27 mouse cellular contexts compared by ENCODE assay signal in the genomic region with DNA sequence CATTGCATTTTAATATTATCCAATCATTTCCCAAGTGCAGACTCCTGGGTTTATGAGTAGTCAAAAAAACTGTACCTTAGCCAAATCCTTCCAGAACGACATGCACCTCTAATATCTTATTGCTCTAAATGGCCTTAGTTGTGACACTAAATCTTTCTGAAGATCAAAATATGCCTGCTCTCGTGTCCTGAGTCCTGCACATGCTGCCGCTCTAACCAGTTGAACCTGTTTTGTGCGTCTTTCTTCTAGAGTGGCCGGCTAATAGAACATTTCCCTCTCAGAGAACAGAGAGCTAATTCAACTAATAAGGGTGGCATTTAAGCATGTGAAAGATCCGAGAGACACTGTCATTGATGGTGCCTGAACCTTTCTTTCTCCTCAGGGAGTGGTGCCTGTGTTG.
DNase-seq lines count a peak whose midpoint lies in the region; ATAC-seq and TF ChIP-seq lines count a peak whose summit lies in the region.
"Had no signal": no experiment of that assay in that cellular context is flagged by ENCODE, and none has a peak within 500 bp of the region (broad histone marks: within the 10 kb centered on the region; RNA-seq: fewer than 3 reads in every experiment).

No protein-coding gene starts in this region.

- 60% methylated on average over 6 of the region's 6 CpGs for WGBS in lung, embryonic 14.5 days
- WGBS in embryonic facial prominence, embryonic 14.5 days = 49% methylated on average over 6 of the region's 6 CpGs

- no peaks in the 10 kb centered on the region for H3K4me1 ChIP-seq in lung, embryonic 14.5 days (ENCODE audit: insufficient read depth)
- H3K4me1 ChIP-seq in embryonic facial prominence, embryonic 14.5 days (ENCODE audit: control insufficient read depth, insufficient read depth, low read length) = no peaks in the 10 kb centered on the region
- H3K4me1 ChIP-seq: forebrain, embryonic 10.5 days; forebrain, embryonic 13.5 days; hindbrain, embryonic 12.5 days had no signal

- H3K4me3 ChIP-seq in lung, embryonic 14.5 days (ENCODE audit: low read depth, low read length) = no peak overlapping the region
- no peak overlapping the region for H3K4me3 ChIP-seq in embryonic facial prominence, embryonic 14.5 days (ENCODE audit: low read depth, low read length)
- H3K4me3 ChIP-seq: embryonic facial prominence, embryonic 12.5 days; erythroblast, embryonic 14.5 days; forebrain, embryonic 10.5 days; forebrain, embryonic 13.5 days; hindbrain, embryonic 12.5 days; hindbrain, embryonic 15.5 days had no signal

- no peak overlapping the region for H3K27ac ChIP-seq in lung, embryonic 14.5 days (ENCODE audit: low read depth)
- H3K27ac ChIP-seq in embryonic facial prominence, embryonic 14.5 days (replicated peaks; ENCODE audit: low read depth, low read length) = no peak overlapping the region
- H3K27ac ChIP-seq: embryonic facial prominence, embryonic 12.5 days; forebrain, embryonic 10.5 days; forebrain, embryonic 13.5 days; hindbrain, embryonic 12.5 days; hindbrain, embryonic 15.5 days had no signal

- no peak overlapping the region for H3K4me2 ChIP-seq in lung, embryonic 14.5 days
- no peak overlapping the region for H3K4me2 ChIP-seq in embryonic facial prominence, embryonic 14.5 days (ENCODE audit: low read depth, low read length)
- H3K4me2 ChIP-seq: embryonic facial prominence, embryonic 12.5 days; forebrain, embryonic 13.5 days; heart, embryonic 11.5 days; hindbrain, embryonic 12.5 days had no signal

- ATAC-seq in lung, embryonic 14.5 days (ENCODE audit: insufficient read depth) = peak; percentile 52; the same call in 1 of the 2 replicates
- ATAC-seq in embryonic facial prominence, embryonic 14.5 days (ENCODE audit: low read depth) = peak; percentile 65; the same call in 1 of the 2 replicates
- ATAC-seq: forebrain, embryonic 13.5 days; forebrain, embryonic 16.5 days; Patski had no signal

- no peaks in the 10 kb centered on the region for H3K9me3 ChIP-seq in lung, embryonic 14.5 days (ENCODE audit: low read depth, low read length)
- no peaks in the 10 kb centered on the region for H3K9me3 ChIP-seq in embryonic facial prominence, embryonic 14.5 days (ENCODE audit: control insufficient read depth, low read length)
- H3K9me3 ChIP-seq: embryonic facial prominence, embryonic 12.5 days; forebrain, embryonic 10.5 days; forebrain, embryonic 13.5 days; hindbrain, embryonic 12.5 days; hindbrain, embryonic 15.5 days had no signal

- intact Hi-C loops in left cerebral cortex, postnatal 10 days (cut with DNase I) = no loop called here

- H3K9ac ChIP-seq in lung, embryonic 14.5 days = no peak overlapping the region
- H3K9ac ChIP-seq in embryonic facial prominence, embryonic 14.5 days (ENCODE audit: low read depth, low read length) = no peak overlapping the region
- H3K9ac ChIP-seq: embryonic facial prominence, embryonic 12.5 days; forebrain, embryonic 13.5 days; hindbrain, embryonic 12.5 days; hindbrain, embryonic 15.5 days had no signal

- H3K27me3 ChIP-seq in lung, embryonic 14.5 days (ENCODE audit: insufficient read depth, low read length) = no peaks in the 10 kb centered on the region
- H3K27me3 ChIP-seq in embryonic facial prominence, embryonic 14.5 days (replicated peaks; ENCODE audit: control insufficient read depth, insufficient read depth, low read length) = no peaks in the 10 kb centered on the region
- H3K27me3 ChIP-seq: CH12.LX; embryonic facial prominence, embryonic 12.5 days; forebrain, embryonic 13.5 days; hindbrain, embryonic 12.5 days; hindbrain, embryonic 15.5 days; Patski had no signal

- peak; percentile 47 for DNase-seq in lung, embryonic 14.5 days
- DNase-seq in lung, postnatal 25 days (ENCODE audit: low spot score) = no peak
- DNase-seq in urinary bladder, postnatal 14 days (ENCODE audit: low spot score) = peak; percentile 57
- no peak for DNase-seq in urinary bladder, postnatal 4 days (ENCODE audit: low spot score in 2 of 2)
- DNase-seq in embryonic facial prominence, embryonic 14.5 days (ENCODE audit: low spot score) = peak; percentile 26
- DNase-seq in gonadal fat pad, adult 2 months (ENCODE audit: low read depth) = peak; percentile 46
- no peak for DNase-seq in left cerebral cortex, postnatal 10 days (ENCODE audit: extremely low spot score in 1 of 2, low spot score in 2 of 2)
- DNase-seq: adrenal gland, postnatal 10 days; adrenal gland, postnatal 36 days; B cell, adult 2 months; cerebellum, adult 11 months; cerebellum, adult 8-10 months; cerebellum, postnatal 10 days; cerebellum, postnatal 36 days; gastrocnemius, postnatal 10 days; gastrocnemius, postnatal 36 days had no signal

- H3K36me3 ChIP-seq in lung, embryonic 14.5 days (ENCODE audit: insufficient read depth) = no peaks in the 10 kb centered on the region
- H3K36me3 ChIP-seq in embryonic facial prominence, embryonic 14.5 days (ENCODE audit: control insufficient read depth, insufficient read depth, low read length) = no peaks in the 10 kb centered on the region
- H3K36me3 ChIP-seq: embryonic facial prominence, embryonic 12.5 days; forebrain, embryonic 10.5 days; G1E; hindbrain, embryonic 12.5 days; hindbrain, embryonic 15.5 days had no signal

- TF ChIP-seq CTCF in lung, embryonic 14.5 days (IDR thresholded peaks at IDR 0.05; ENCODE audit: low read depth) = no peak

Comparison
In these comparisons a context has a peak if more than half of its experiments do, and no peak if none do; other contexts are left out.
1. DNase-seq: peak in lung, embryonic 14.5 days (single experiment), urinary bladder, postnatal 14 days (single experiment), embryonic facial prominence, embryonic 14.5 days (single experiment) and gonadal fat pad, adult 2 months (single experiment); none in lung, postnatal 25 days (single experiment), urinary bladder, postnatal 4 days (0 of 2) and left cerebral cortex, postnatal 10 days (0 of 2).